Mouse (Mus musculus) heart, adult 9 months (tissue): ENCODE data around the gene Unc45b.

Experiments
- DNase-seq, 2 experiments: peaks; one replicate each; pipeline ENCODE4 v3.0.0; 2022; ENCODE audit warnings: low spot score in 2 of 2

Gene Unc45b

GRCm38 (mm10) chr11:82910250-82910649, at the start of gene Unc45b:
Gene Unc45b (plus strand): TSS chr11:82910550.
- no peak for DNase-seq

DNA sequence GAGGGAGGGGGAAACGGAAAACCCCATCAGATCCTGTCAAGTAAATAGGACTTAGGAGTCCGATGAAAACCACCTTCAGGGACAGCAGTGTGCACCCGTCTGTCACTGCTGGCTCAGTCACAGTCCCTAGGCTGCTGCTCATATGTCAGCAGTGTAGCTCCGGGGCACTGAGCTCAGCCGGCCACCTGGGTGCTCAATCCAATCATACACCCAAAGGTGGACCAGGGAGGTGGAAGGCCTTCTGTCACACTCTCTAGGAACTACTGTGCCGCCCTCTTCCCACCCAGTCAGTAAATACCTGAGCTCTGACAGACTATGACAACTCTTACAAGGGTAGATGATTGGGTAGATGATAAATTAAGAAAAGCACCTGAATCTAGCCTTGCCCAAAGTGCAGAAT, 49.6 kb upstream of the Unc45b start:
- DNase-seq = no peak

DNA sequence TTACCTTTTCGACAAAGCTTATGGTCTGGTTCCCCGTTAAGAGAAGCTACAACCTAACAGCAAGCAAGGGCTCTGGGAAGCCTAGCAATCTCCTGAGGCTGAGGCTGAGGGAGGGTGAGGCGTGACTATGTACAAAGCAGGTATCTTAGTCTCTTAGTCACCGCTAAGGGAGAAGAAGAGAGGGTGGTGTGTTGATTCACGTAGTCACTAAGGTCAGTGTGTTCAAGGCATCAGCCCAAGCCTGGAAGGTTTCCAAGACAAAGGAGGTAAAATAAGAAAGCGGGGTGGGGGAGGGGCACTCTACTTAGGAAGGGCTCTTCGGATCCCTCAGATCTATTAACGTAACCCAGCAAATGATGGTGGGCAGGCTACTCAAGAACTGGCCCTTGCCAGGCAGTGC, 48.8 kb upstream of the Unc45b start:
- DNase-seq = no peak

DNA sequence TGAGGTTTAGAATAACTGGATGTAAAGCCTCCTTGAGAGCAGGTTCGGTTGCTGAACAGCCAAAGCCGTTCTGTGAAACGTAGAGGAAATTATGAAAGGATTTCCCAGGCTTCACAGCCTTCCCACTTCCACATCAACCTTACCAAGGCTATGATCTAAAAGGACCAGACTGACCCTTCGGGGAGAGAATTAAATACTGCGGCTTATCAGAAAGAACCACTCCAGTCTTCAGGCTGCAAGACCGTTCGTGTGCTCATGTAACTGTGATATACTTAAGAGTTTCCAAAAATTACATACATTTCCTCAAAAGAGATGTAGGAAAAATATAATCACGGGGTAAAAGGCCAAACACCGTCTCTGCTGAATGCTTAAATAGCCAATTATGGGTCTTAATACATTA, 47.7 kb upstream of the Unc45b start:
- no peak for DNase-seq

DNA sequence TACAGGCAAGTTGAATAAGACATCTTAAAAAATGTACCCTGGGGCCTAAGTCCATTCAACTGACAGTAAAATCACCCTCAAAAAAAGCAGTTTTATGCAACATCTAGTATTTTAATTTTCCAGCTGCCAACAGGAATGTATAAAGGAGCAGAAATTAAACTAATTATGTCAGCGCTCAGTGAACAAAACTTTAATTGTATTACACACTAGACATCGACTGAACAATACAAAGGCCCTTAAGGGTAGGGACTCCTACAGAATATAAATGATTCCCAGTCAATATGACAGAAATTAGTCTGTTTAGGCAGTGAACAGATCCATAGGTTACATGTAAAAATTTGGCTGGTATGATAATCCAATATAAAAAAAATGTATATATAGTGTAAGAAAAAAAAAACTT, 47.3 kb upstream of the Unc45b start:
- no peak for DNase-seq

- no peak for DNase-seq
These were observed 46.8 kb upstream of the Unc45b start for GRCm38 (mm10) chr11:82863488-82863931.

- no peak for DNase-seq
These were observed 44.4 kb upstream of the Unc45b start for GRCm38 (mm10) chr11:82865957-82866356.

DNA sequence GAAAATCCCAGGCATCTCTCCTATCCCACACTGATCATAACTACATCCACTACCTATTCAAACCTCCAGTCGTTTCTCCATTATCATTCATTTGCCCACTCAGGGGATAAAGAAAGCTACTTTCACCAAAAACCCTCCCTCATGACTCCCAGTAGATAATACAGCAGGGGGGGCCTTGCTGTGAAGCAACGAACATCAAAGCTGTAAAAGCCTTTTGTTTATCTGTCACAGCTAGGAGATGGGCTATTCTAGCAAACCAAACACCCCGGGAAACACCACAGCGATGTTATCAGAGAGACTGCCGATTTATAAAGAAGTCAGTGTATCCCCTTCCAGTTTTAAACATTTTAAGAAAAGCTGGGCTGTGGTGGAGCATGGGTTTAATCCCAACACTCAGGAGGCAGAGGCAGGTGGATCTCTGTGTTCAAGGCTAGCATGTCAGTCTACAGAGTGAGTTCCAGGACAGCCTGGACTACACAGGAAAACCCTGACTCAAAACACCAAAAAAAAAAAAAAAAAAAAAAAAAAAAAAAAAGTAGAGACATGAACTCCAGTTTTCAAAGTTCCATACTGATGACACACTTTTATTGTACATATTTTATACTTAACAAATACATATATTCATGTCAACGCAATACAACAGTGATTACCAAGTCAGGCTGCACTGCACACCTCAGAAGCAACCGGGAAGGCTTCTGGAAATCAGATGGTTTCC, 43.3 kb upstream of the Unc45b start:
- DNase-seq = no peak

DNA sequence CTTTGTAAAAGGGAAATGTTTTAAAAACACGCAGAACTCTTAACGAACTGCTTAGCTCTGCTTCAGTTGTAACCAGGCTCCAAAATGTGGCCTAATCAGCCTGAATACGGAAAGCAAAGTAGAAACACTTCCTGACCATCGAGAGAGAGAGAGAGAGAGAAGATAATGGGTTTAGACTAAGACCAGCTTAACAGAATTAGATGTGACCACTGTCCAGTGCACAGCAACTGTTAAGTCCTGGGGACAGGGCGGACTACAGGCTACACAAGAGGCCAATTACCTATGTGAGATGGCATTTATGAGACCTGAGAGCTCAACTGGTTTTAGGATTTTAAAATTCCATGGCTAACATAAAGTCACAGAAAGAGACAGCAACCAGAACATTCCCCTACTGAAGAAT, 42.4 kb upstream of the Unc45b start:
- DNase-seq = no peak

GRCm38 (mm10) chr11:82869506-82870172, 40.7 kb upstream of the Unc45b start:
- DNase-seq = no peak

GRCm38 (mm10) chr11:82870173-82871030, 39.9 kb upstream of the Unc45b start:
- DNase-seq = peak; percentile 59 to 72

DNA sequence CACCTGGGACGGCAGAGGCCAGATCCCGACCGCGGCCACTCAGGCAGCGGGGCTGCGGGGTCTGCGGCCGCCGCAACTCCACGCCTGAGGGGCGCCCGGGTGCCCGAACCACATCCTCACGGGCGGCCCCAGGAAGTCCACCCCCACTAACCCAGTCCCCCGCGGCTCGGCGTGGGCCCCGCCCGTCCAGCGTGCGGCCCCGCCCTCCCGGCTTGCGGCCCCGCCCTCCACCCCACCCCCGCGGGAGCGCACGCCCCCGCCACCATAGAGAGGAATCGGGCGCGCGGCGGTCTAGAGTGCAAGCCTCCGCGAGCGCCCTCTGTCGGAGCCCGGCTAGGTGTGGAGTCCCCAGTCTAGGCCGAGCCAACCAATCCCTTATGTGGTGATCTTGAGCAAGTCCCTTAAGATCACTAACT, 39.3 kb upstream of the Unc45b start, which contains the start of gene Rffl:
TSS of gene Rffl (minus strand) at position 180 of the 416 bp plus-strand sequence.
- peak; percentile 87 to 92 for DNase-seq

GRCm38 (mm10) chr11:82874924-82875323, 35.4 kb upstream of the Unc45b start:
- no peak for DNase-seq

DNA sequence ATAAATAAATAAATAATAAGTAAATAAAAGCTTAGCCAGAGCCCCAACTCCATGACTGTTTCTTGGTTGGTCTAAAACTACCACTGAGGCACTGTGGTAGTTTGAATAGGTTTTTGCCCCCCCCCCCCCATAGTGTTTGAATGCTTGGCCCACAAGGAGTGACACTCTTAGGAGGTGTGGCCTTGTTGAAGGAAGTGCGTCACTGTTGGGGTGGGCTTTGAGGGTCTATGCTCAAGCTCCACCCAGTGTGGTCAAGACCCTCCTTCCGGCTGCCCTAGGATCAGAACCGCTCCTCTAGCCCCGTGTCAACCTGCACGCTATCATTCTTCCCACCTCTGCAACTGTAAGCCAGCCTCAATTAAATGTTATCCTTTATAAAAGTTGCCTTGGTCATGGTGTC, 34.7 kb upstream of the Unc45b start:
- DNase-seq = no peak

DNA sequence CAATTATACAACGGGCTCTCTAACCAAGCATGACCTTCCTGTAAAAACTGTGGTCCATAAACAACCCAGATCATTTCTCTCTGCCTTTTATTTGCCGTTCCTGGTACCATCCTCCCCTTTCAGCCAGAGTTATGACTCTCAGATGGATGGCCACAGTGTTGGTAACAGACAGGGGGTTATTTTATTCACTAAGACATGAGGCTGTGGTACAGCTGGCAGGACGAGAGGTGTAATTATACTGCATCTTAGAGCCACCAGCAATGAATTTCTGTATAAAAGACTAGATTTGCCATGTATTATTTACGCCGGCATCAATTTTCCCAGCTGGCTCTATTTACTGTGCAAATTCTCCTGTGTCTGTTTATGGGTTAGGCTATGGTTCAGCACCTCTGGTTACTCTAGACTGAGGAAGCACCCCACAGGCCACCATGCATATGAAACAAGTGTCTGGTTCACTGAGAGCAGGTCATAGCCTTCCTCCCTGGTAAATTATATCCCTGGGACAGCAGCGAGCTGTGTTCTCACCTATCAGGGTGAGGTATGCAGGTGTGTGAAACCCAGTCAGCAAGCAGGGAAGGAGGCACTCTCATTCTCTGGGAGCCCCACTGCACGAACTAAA, 32.5 kb upstream of the Unc45b start:
- no peak for DNase-seq

GRCm38 (mm10) chr11:82883180-82883579, 27.2 kb upstream of the Unc45b start:
- DNase-seq = no peak

GRCm38 (mm10) chr11:82886559-82886958, 23.8 kb upstream of the Unc45b start:
- DNase-seq = no peak

DNA sequence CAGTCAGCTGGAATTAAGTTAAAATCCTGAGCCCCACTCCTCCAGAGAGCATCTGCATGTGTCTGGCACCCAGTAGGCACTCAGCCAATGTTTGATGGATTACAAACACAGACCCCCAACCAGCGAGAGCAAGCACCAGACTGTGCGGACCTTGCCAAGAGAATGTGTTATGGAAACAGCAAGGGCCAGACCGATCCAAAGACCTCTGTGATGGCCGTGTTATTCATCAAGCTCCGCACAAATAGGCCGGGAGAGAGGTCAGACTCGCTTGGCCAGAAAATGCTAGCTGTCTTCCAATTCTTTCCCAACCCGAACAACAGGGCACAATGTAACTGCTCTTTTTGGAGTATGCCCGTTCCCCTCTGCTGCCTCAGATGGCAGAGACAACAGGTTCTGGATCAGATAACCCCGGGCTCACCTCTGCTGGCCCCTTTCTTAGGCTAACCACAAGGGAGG, 21.8 kb upstream of the Unc45b start:
- no peak for DNase-seq

- no peak for DNase-seq
These were observed 20.6 kb upstream of the Unc45b start for GRCm38 (mm10) chr11:82889524-82890341.

- peak; percentile 89 to 93 for DNase-seq
These were observed 20.0 kb upstream of the Unc45b start, which contains the start of gene Rad51d for GRCm38 (mm10) chr11:82890342-82890762. Gene Rad51d (minus strand): TSS chr11:82890614.

DNA sequence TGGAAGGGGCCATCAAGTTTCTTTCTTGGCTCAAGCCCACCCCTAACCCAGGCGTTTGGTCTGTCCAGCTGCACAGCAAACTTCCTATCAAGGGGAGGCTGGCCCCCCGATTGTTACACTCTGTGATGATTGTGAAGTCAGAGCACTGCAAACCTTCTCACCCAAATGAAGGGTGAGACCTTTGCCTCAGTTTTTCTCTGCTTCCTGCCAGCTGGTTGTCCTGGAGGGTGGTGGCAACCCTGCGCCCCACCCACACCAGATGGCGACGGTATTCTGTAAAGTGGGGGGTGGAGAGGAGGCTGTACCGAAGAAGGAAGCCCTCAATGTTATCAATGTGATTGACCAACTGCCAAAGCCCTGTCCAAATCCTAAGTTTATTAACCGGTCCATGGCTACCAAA, 18.4 kb upstream of the Unc45b start, which contains the start of gene Fndc8:
TSS of gene Fndc8 (plus strand) at position 189 of the 400 bp plus-strand sequence.
- DNase-seq = no peak
